Mouse (Mus musculus) heart, adult 8-10 months (tissue): Measurements from ENCODE around the gene Otud4. TPM values are rescaled to one million over a fixed set of nuclear protein-coding genes. Genes with fewer than 3 reads are reported as not detected.
A peak's percentile ranks its signal among the peaks of the same experiment; 100 is the strongest.
"Not testable (repeated sequence)": the region's sequence is repeated elsewhere in the genome, so short reads cannot be mapped to it uniquely, and the experiment has no call there.

ENCODE experiments used
- DNase-seq: peaks from one replicate; pipeline ENCODE4 v3.0.0; 2022; ENCODE audit warnings: low spot score
- total RNA-seq, 4 experiments: library from RNA; stranded (reverse); gene quantifications; 2 replicates each; pipeline ENCODE4 v1.2.4; 2022

Gene Otud4
- 10 to 100 TPM; 44.8 to 53.7 (median 46.0) TPM for total RNA-seq

DNA sequence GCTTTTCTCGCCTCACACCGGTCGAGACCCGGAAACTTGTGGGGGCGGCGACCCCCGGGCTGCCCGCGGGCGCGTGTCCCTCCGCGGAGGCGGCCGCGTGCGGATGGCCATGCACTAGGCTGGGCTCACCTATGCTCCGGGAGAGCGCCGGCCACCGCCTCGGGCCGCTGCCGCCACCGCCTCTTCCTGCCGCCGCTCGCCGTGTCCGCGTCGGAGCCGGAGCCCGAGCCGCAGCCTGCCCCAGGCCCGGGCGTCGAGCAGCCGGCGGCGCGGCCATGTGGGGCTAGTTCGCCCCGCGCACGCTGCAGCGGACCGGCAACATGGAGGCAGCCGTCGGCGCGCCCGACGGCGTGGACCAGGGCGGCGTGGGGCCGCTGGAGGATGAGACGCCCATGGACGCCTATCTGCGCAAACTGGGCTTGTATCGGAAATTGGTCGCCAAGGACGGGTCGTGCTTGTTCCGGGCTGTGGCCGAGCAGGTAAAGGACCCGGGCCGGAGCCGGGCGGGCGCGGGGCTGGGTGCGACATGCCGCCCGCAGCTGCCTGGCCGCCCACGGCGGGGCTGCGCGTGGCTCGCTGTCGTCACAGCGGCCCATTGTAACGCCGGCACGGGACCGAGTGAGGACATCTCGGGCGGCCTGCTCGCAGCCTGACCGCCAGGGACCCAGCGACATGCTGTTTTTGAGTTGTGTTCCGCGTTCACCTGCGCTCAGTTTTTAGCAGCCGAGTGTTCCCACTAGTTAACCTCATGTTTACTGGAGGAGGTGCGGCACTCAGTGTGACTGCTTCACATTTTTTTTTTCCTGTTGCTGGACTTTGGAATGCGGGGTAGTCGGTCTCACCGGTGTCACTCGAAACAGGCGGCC is at the start of gene Otud4:
Gene Otud4 (plus strand): TSS at position 33 of the 866 bp plus-strand sequence.
- peak; percentile 24 for DNase-seq

DNA sequence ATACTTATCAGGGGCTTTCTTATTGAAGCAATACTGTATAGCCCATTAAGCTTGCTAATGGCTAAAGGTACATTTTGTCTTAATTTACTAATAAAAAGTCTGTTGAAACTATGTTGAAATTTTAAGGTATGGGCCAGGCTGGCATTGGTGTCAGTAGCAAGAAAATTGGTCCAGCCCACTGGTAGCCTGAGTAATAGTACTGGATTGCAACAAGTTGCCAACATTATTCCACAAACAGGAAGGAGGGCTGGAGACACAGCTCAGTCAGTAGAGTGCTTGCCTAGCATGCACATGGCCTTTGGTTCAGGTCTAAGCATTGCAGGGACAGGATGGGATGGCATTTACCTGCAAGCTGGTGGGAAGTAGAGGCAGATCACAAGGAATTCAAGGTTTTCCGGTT is 38.5 kb upstream of the Otud4 start:
- no peak for DNase-seq

GRCm38 (mm10) chr8:79603204-79603603 is 36.2 kb upstream of the Otud4 start:
- not testable (repeated sequence) for DNase-seq

- no peak for DNase-seq
Observed at GRCm38 (mm10) chr8:79606225-79606624, 33.2 kb upstream of the Otud4 start.

DNA sequence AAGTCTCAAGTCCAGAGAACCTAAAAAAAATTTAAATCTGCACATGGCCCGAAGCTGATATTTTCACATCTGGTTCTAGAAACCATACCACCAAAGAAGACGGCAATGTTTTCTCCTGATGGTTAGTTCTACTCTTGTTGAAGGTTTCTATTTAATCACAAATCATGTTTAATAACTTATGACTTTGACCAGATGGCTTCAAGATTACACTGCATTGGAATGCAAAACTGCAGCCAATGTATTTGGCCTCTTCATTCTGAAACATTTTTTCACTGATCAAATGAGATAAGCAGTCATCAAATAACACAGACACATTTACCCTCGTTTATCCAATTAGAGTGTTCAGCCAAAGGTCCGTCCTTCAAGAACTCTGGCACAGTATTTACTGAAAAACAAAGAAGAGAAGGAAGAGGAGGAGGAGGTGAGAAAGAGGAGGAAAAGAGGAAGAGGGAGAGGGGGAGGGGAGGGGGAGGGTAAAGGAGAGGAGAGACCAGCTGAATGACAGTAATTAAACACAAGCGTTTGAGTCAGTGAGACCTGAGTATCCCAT is 32.6 kb upstream of the Otud4 start:
- no peak for DNase-seq

- DNase-seq, result no peak
Observed at GRCm38 (mm10) chr8:79608701-79609100, 30.7 kb upstream of the Otud4 start.

- DNase-seq, result no peak
Observed at GRCm38 (mm10) chr8:79610268-79610667, 29.1 kb upstream of the Otud4 start.

- DNase-seq, result no peak
Observed at GRCm38 (mm10) chr8:79612298-79612697, 27.1 kb upstream of the Otud4 start.

GRCm38 (mm10) chr8:79612965-79613364 is 26.5 kb upstream of the Otud4 start:
- no peak for DNase-seq

DNA sequence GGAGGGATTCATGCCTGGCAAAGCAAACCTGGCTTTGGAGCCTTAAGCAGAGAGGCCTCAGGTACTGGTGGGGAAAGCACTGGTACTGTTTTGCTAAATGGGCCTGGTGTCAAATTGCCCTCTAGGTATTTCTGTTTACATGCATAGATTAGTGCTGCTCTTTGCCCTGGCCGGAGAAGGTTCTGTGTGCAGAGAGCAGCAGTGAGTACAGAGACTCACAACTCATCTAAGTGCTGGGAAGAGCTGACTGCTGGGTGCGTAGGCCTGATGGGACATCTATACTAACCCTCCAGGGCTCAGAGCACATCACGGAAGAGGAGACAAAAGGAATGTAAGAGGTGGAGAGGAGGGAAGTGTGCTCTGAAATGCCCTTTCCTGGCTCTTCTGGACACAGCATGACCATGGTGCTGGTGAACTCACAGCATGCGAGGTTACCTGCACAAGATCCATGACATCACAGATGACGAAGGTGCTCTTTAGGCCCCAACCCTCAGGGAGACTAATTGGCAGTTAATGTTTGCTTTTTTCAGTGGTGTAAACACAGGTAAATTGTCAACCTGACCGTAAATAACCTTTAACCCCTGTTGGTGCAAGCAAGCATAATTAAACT is 23.6 kb upstream of the Otud4 start:
- no peak for DNase-seq

GRCm38 (mm10) chr8:79618906-79619305 is 20.5 kb upstream of the Otud4 start:
- no peak for DNase-seq

DNA sequence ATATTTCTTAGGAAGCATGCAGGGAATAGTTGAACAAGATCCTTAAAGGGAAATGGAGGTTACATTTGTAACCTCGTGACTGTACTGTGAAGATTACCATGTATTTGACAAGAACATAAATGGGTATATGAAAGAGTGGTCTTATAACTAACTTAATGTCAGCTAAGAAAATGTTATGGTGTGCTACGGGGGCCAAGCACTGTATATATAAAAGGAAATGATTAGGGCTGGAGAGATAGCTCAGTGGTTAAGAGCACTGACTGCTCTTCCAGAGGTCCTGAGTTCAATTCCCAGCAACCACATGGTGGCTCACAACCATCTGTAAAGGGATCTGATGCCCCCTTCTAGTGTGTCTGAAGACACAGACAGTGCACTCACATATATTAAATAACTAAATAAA is 20.1 kb upstream of the Otud4 start:
- no peak for DNase-seq

- no peak for DNase-seq
Observed at GRCm38 (mm10) chr8:79620000-79620399, 19.4 kb upstream of the Otud4 start.

DNA sequence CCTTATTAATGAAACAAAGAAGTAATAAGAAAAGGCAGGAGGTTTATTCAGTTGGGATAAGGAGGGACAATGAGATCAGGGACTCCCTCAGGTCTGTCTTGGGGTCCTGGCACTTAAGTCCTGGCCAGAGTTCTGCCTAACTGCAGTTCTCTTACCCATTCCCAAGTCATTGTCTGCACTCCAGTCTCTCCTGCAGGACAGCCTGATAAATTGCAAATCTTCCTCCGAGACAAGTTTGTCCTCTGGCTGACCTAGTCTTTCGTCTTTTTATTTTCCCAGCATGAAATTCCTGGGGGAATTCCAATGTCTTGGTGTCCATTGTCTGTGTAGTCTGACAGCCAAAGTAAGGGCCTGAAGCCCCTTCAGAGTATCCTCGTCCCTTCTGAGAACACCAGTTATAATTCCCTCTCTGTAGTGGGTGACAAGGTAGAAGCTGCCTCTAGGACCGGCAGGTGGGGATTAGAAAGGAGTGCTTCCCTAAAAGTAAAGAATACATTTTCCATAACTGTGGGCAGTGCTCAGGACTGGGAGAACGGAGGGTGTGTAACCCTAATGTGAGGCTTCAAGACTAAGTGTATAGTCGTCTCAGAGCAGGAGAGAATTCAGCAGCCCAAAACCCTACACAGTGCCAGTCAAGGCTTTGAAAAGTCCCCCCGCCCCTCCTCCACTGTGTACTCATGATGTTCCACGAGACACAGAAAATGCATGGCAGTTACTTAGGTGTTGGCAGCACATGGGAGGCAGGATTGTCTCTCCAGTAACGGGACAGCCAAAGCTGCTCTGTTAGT is 18.7 kb upstream of the Otud4 start:
- no peak for DNase-seq

DNA sequence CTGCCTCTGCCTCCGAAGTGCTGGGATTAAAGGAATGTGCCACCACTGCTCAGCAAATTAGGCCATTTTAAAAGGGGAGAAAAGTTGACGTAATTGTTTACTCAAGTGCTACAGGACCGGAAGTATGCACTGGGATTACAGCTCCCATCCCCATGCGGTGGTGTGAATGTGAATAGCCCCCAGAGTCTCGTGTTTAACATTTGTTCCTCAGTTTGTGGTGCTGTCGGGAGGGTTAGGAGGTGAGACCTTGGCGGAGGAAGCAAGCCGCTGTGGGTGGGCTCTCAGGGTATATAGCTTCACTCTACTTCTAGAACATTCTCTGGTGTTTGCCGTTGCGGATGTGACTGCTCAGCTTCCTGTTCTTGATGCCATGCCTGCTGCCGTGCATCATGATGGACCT is 17.1 kb upstream of the Otud4 start:
- no peak for DNase-seq

GRCm38 (mm10) chr8:79623351-79623750 is 16.1 kb upstream of the Otud4 start:
- DNase-seq, result no peak

- no peak for DNase-seq
Observed at GRCm38 (mm10) chr8:79624416-79624815, 15.0 kb upstream of the Otud4 start.

DNA sequence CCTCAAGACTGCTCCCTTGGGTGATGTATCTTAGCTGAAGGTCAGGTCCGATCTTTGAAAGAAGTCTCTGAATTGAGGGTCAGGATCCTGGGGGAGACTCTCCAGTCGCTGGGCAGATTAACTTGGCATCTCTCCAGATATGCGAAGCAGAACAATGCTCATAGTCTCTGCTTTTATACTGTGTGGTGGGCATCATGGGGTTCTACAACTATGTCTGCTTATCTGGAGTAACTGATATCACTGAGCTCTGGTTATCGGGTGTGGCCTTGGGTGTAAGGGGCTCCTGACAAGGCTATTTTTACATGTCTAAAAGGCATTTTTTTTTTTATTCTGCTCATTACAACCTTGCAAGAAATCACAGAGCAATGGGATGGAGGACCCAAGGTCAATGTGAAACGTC is 13.2 kb upstream of the Otud4 start:
- no peak for DNase-seq

- no peak for DNase-seq
Observed at GRCm38 (mm10) chr8:79635491-79635890, 3.9 kb upstream of the Otud4 start.

GRCm38 (mm10) chr8:79636151-79636550 is 3.3 kb upstream of the Otud4 start:
- DNase-seq, result no peak

DNA sequence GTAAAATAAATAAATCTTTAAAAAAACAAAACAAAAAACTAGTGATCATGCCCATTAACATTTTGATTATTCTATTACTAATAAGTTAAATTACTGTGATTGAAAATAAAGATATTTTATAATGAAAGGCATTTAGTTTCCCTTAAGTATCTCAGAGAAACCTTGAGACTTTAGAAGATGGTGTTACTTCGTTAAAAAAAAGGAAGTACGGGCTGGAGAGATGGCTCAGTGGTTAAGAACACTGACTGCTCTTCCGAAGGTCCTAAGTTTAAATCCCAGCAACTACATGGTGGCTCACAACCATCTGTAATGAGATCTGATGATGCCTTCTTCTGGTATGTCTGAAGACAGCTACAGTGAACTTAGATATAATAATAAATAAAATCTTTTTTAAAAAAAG is 2.2 kb upstream of the Otud4 start:
- DNase-seq, result no peak
